Mouse (Mus musculus) midbrain, embryonic 16.5 days (tissue): ENCODE data around the gene Phf20. TPM values are rescaled to one million over a fixed set of nuclear protein-coding genes. Genes with fewer than 3 reads are reported as not detected.

Experiments used
- ATAC-seq: fragments of 200-750 bp; cut with Nextera tagmentation; 2 replicates; pipeline ENCODE4 v1.8.0; 2017; ENCODE audit warnings: moderate TSS enrichment
- H3K27ac ChIP-seq: fragments of 300-500 bp; sonication (generic); 2 replicates; pipeline ENCODE4 v1.5.1; 2014; ENCODE audit warnings: mild to moderate bottlenecking, low read length, mixed read lengths
- H3K27me3 ChIP-seq: fragments of 300-500 bp; sonication (generic); 2 replicates; pipeline ENCODE4 v1.6.1; 2014; ENCODE audit warnings: low read depth, low read length, mixed read lengths; ENCODE audit not compliant: control insufficient read depth, insufficient read depth
- H3K36me3 ChIP-seq: fragments of 300-500 bp; sonication (generic); 2 replicates; pipeline ENCODE4 v1.6.1; 2014; ENCODE audit warnings: mild to moderate bottlenecking, low read length, moderate library complexity, mixed read lengths; ENCODE audit not compliant: control insufficient read depth, insufficient read depth
- H3K4me1 ChIP-seq: fragments of 300-500 bp; sonication (generic); 2 replicates; pipeline ENCODE4 v1.6.1; 2014; ENCODE audit warnings: mild to moderate bottlenecking, low read length, mixed read lengths; ENCODE audit not compliant: control insufficient read depth, insufficient read depth
- H3K4me2 ChIP-seq: fragments of 300-500 bp; sonication (generic); 2 replicates; pipeline ENCODE4 v1.6.1; 2014; ENCODE audit warnings: mild to moderate bottlenecking, low read length, mixed read lengths
- H3K4me3 ChIP-seq: fragments of 300-500 bp; sonication (generic); 2 replicates; pipeline ENCODE4 v1.5.1; 2014; ENCODE audit warnings: low read depth, mild to moderate bottlenecking, low read length, moderate library complexity, mixed read lengths
- H3K9ac ChIP-seq: fragments of 300-500 bp; sonication (generic); 2 replicates; pipeline ENCODE4 v1.6.1; 2014; ENCODE audit warnings: low read depth, low read length, mixed read lengths
- H3K9me3 ChIP-seq: fragments of 300-500 bp; sonication (generic); replicated peaks from 2 replicates; pipeline ENCODE4 v1.6.1; 2014; ENCODE audit warnings: mild to moderate bottlenecking, low read length, mixed read lengths; ENCODE audit not compliant: control insufficient read depth, poor library complexity, severe bottlenecking
- WGBS: fragments of 180-500 bp; shearing (Covaris S2); extraction: QIAGEN DNeasy Blood & Tissue Kit; methylation state at CpG from one replicate; pipeline ENCODE4 v1.1.7; 2014; 5-methylcytosine and 5-hydroxymethylcytosine counted together
- polyA plus RNA-seq: library from polyadenylated mRNA; unstranded; fragments of >200 nt; fragmentation: Nextera tagmentation; extraction: Ambion mirVana; gene quantifications from 2 replicates; pipeline ENCODE4 v1.2.1, GENCODE M21; 2015

Phf20 gene
- polyA plus RNA-seq, 1 experiment from 2014 or later: 132 TPM

- H3K4me3 ChIP-seq: no peak overlapping the region
- WGBS: 75% methylated on average over 3 of the region's 3 CpGs
- no peaks in the 10 kb centered on the region for H3K36me3 ChIP-seq
- no peaks in the 10 kb centered on the region for H3K9me3 ChIP-seq
- no peak overlapping the region for H3K4me2 ChIP-seq
- H3K27ac ChIP-seq: no peak overlapping the region
- no peak for ATAC-seq
- H3K4me1 ChIP-seq: peaks cover 14% of the 10 kb centered on the region
- no peaks in the 10 kb centered on the region for H3K27me3 ChIP-seq
- no peak overlapping the region for H3K9ac ChIP-seq
These were observed 3.0 kb upstream of the Phf20 start for GRCm38 (mm10) chr2:156193066-156193862.

DNA sequence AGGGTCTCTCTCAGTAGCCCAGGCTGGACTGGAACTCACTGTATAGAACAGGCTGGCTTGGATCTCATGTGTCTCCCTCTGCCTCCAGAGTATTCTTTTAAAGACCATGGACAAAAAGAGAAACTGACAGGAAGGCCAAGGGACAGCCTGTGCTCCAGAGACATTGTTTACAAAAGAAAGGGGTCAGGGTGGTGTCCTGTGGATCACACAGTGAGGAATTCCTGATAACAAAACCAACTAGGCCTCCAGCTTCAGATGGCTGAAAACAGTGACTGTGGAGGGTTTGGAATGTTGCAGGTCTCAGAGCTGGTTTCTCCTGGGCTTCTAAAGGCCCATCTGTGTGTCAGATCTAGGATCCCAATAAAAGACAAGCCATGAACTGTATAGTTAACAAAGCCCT lies 1.7 kb upstream of the Phf20 start:
- Histone ChIP-seq H3K36me3 (no peaks in the 10 kb centered on the region), H3K4me3 (no peak overlapping the region), H3K27me3 (no peaks in the 10 kb centered on the region), H3K4me2 (no peak overlapping the region), H3K4me1 (peaks cover 25% of the 10 kb centered on the region), H3K9me3 (no peaks in the 10 kb centered on the region), H3K9ac (no peak overlapping the region), H3K27ac (no peak overlapping the region)
- ATAC-seq: no peak

DNA sequence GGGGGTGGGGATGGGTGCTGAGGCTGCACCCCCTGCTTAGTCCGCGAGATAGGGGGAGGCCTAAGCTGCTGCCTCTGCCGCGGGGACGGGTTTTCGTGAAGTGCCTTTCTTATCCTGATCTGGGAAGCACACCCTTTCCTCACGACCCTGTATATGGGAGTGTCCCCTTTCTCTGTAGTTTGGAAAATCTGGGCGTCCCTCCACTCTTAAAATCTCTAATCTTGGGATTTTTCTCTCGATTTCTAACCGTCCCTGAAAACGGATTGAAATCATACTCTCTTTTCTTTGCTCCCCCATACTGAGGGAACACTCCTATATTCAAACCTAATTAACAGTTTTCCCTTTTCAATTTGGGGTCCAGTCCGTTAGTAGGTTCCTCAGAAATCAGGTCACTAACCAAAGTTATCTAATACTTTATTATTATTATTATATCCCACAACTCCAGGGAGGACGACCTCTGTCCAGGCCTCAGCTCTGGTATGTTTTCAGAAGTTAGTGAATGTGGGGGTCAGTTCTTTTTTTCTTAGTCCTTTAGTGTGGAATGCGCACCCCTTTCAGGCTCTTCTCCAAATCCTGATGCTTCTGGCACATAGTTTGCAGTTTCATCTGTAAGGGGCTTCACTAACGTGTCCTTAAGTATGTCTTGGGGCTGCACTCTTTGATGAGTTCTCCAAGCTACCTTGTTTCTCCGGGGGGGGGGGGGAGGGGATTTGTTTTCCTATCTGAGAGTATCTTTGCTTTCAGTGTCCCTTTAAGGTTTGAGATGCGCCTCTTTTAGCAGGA lies 1.1 kb downstream of the Phf20 start:
- WGBS: 3% methylated on average over 17 of the region's 17 CpGs
- Histone ChIP-seq H3K27me3 (no peaks in the 10 kb centered on the region), H3K27ac (peak overlapping the region; percentile 97), H3K4me2 (peak overlapping the region; percentile 76), H3K9me3 (no peaks in the 10 kb centered on the region), H3K4me1 (peaks cover 33% of the 10 kb centered on the region), H3K36me3 (no peaks in the 10 kb centered on the region), H3K4me3 (peak overlapping the region; percentile 76), H3K9ac (peak overlapping the region; percentile 91)
- ATAC-seq: no peak

- no peaks in the 10 kb centered on the region for H3K27me3 ChIP-seq
- ATAC-seq: no peak
- H3K9me3 ChIP-seq: no peaks in the 10 kb centered on the region
- H3K9ac ChIP-seq: no peak overlapping the region
- H3K4me1 ChIP-seq: peaks cover 43% of the 10 kb centered on the region
- H3K27ac ChIP-seq: no peak overlapping the region
- H3K36me3 ChIP-seq: 0 out of 2 replicates have a peak, but pooled peaks cover 3% of the 10 kb centered on the region
- WGBS: 35% methylated on average over 3 of the region's 3 CpGs
- H3K4me2 ChIP-seq: no peak overlapping the region
- no peak overlapping the region for H3K4me3 ChIP-seq
These were observed 3.7 kb downstream of the Phf20 start for GRCm38 (mm10) chr2:156199944-156200343.

- Histone ChIP-seq H3K4me2 (no peak overlapping the region), H3K27ac (no peak overlapping the region), H3K4me3 (no peak overlapping the region), H3K9ac (no peak overlapping the region), H3K27me3 (no peaks in the 10 kb centered on the region), H3K9me3 (no peaks in the 10 kb centered on the region), H3K4me1 (peaks cover 38% of the 10 kb centered on the region), H3K36me3 (0 out of 2 replicates have a peak, but pooled peaks cover 3% of the 10 kb centered on the region)
- WGBS: 100% methylated on average over 4 of the region's 4 CpGs
- ATAC-seq: no peak
These were observed 5.2 kb downstream of the Phf20 start for GRCm38 (mm10) chr2:156201486-156201885.

GRCm38 (mm10) chr2:156202848-156203437 lies 6.7 kb downstream of the Phf20 start:
- Histone ChIP-seq H3K4me1 (peaks cover 32% of the 10 kb centered on the region), H3K27ac (peak overlapping the region; percentile 69), H3K27me3 (no peaks in the 10 kb centered on the region), H3K4me2 (no peak overlapping the region), H3K9me3 (no peaks in the 10 kb centered on the region), H3K4me3 (no peak overlapping the region), H3K36me3 (peaks cover 6% of the 10 kb centered on the region; the same call in 1 of the 2 replicates), H3K9ac (no peak overlapping the region)
- ATAC-seq: peak; percentile 78
- WGBS: 53% methylated on average over 3 of the region's 3 CpGs

DNA sequence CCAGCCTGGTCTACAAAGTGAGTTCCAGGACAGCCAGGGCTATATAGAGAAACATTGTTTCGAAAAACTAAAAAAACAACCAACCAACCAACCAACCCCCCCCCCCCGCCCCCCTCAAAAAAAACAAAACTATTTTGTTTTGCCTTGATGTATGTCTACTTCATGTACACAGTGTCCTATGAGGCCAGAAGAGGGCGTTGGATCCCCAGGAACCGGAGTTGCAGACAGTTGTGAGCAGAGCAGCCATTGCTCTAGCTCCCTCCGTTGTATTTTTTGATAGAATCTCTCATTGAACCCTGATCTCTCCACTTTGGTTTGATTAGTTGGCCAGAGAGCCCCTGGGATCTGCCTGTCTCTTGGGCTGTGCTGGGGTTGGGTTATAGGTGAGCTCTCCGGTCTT lies 7.7 kb downstream of the Phf20 start:
- Histone ChIP-seq H3K36me3 (peaks cover 6% of the 10 kb centered on the region; the same call in 1 of the 2 replicates), H3K27me3 (no peaks in the 10 kb centered on the region), H3K9me3 (no peaks in the 10 kb centered on the region), H3K27ac (no peak overlapping the region), H3K9ac (no peak overlapping the region), H3K4me1 (peaks cover 24% of the 10 kb centered on the region), H3K4me2 (no peak overlapping the region), H3K4me3 (no peak overlapping the region)
- 93% methylated on average over 6 of the region's 6 CpGs for WGBS
- no peak for ATAC-seq

GRCm38 (mm10) chr2:156217786-156218185 lies 21.5 kb downstream of the Phf20 start:
- Histone ChIP-seq H3K4me1 (no peaks in the 10 kb centered on the region), H3K9ac (no peak overlapping the region), H3K9me3 (no peaks in the 10 kb centered on the region), H3K27me3 (no peaks in the 10 kb centered on the region), H3K27ac (no peak overlapping the region), H3K4me3 (no peak overlapping the region), H3K4me2 (no peak overlapping the region), H3K36me3 (no peaks in the 10 kb centered on the region)
- ATAC-seq: no peak
- WGBS: 38% methylated on average over 1 of the region's 1 CpGs

GRCm38 (mm10) chr2:156222100-156222499 lies 25.8 kb downstream of the Phf20 start:
- H3K9ac ChIP-seq: no peak overlapping the region
- H3K4me3 ChIP-seq: no peak overlapping the region
- no peak for ATAC-seq

More at GRCm38 (mm10) chr2:156222100-156222499, 25.8 kb downstream of the Phf20 start:
- Histone ChIP-seq H3K9me3 (no peaks in the 10 kb centered on the region), H3K27me3 (no peaks in the 10 kb centered on the region), H3K4me1 (no peaks in the 10 kb centered on the region), H3K4me2 (no peak overlapping the region), H3K36me3 (peaks cover 6% of the 10 kb centered on the region), H3K27ac (no peak overlapping the region)
